Mouse (Mus musculus): ENCODE results near the gene Bahcc1.

- no peak for TF ChIP-seq CTCF (IDR thresholded peaks at IDR 0.05; ENCODE audit: low read depth)
- TF ChIP-seq EP300 (IDR thresholded peaks at IDR 0.05; ENCODE audit: low read depth), result no peak
Observed at GRCm38 (mm10) chr11:120209462-120209861, 23.3 kb upstream of the Bahcc1 start.
